Mouse (Mus musculus) heart, postnatal 4 days (tissue): Measurements from ENCODE around the gene Tbc1d14. TPM values are rescaled to one million over a fixed set of nuclear protein-coding genes. Genes with fewer than 3 reads are reported as not detected.
A peak's percentile ranks its signal among the peaks of the same experiment; 100 is the strongest.

Experiments
- DNase-seq: peaks from one replicate; pipeline ENCODE4 v3.0.0; 2021
- total RNA-seq, 2 experiments: library from RNA; stranded (reverse); gene quantifications; 2 replicates each; pipeline ENCODE4 v1.2.3; 2021

Gene Tbc1d14
- total RNA-seq, 2 experiments from 2014 or later: 20.6 to 22.6 TPM

GRCm38 (mm10) chr5:36461231-36461630 lies 131.8 kb downstream of the Tbc1d14 start:
- DNase-seq: no peak

GRCm38 (mm10) chr5:36460712-36461111 lies 132.4 kb downstream of the Tbc1d14 start:
- no peak for DNase-seq

GRCm38 (mm10) chr5:36458926-36459325 lies 134.2 kb downstream of the Tbc1d14 start:
- peak; percentile 59 for DNase-seq

GRCm38 (mm10) chr5:36457706-36458105 lies 135.4 kb downstream of the Tbc1d14 start:
- DNase-seq: no peak

DNA sequence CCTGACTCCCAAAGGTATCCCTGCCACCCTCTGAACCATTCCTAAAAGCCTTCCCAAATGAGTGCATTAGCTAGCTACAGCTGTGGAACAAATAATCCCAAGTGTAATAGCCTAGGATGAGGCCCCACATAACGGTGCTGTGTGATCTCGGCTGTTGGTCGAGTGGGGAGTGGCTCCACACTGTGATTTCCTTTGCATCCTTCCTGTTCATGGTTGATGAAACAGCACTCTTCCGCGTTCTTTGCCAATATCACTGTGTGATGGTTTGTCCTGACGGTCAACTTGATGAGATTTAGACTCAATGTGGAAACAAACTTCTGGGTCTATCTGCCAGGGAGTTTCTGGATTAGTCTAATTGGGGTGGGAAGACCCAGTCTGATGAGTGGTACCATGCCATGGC lies 140.3 kb downstream of the Tbc1d14 start:
- DNase-seq: no peak

DNA sequence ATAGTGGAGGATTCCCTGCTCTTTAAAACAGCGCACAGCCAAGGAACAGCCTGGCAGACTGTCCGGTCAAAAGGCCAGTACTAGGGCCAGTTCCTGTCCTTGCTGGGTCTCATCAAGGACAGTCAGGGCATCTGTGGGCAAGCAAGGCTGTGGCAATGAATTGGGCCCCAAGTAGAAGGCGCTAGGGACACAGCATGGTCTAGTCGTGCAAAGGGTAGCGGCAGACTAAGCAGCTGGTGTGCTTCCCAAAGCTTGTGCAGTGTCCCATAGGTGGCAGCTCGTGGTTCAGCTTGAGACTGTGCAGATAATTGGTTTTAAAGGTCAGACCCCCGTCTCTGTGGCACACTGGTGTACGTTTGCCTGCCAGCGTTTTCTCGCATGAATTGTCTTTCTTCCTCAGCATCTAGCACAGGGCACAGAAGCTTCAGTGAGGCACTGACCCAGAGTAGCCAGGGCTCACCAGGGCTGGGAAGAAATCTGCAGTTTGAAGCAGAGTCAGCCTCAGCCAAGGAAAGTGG lies 141.1 kb downstream of the Tbc1d14 start:
- DNase-seq: no peak

GRCm38 (mm10) chr5:36451119-36451518 lies 142.0 kb downstream of the Tbc1d14 start:
- DNase-seq: peak; percentile 41

GRCm38 (mm10) chr5:36449710-36450358 lies 143.2 kb downstream of the Tbc1d14 start:
- DNase-seq: peak; percentile 46

- DNase-seq: no peak
These were observed 145.2 kb downstream of the Tbc1d14 start for GRCm38 (mm10) chr5:36447872-36448271.

DNA sequence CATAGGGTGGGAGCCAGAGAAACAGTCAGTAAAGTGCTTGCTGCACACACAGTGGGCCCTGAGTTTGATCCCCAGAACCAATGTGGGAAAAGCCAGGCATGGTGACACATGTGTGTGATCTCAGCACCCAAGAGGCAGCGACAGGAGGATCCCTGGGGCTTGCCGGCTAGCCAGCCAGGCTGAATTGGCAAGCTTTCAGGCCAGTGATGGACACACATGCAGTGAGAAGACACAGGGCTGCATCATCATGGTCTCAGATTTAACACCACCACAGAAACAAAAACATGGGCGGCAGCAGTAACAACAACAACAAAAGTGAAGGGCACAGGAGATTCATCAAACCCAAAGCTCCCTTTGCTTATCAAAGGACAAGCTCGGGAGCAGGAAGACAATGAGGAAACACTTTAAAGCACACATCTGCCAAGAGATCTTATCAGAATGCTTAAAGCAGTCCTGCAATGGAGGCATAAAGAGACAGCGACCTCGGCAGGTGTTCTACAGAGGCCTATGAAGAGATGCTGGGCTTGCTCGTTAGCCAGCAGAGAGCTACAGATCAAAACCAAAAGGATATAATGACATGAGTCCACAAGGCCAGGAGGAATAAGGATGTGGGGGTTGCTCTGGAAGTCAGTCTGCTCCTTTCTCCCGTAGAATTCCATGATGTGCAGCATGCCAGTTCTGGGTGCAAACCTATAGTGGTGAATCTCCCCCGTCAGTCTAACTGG lies 146.7 kb downstream of the Tbc1d14 start:
- DNase-seq: no peak

GRCm38 (mm10) chr5:36445028-36445427 lies 148.0 kb downstream of the Tbc1d14 start:
- DNase-seq: no peak

DNA sequence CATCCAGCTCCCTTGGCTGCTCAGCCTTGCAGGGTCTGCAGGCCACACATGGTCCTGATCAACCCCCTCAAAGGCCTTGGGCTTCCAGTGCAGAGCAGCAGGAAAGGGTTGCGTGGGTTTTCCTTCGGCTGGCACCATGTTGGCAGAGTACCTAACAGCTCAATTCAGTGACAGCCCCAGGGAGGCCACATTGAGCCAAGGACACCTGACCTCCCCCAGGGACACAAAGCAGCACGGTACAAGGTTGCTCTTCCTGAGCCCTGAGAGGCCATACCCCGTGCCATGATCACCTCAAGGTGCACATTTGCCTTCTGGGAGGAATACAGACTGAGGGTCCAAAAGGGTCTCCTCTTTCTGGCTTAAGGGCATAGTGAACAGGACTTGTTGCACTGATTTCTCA lies 148.5 kb downstream of the Tbc1d14 start:
- DNase-seq: no peak

GRCm38 (mm10) chr5:36440741-36441140 lies 152.3 kb downstream of the Tbc1d14 start:
- no peak for DNase-seq

Other genes with a start within 250 kb of the Tbc1d14 start
- gene Sorcs2, start 195.1 kb downstream of the Tbc1d14 start, total RNA-seq: 10 to 100 TPM; 18.1 TPM
- 10 to 100 TPM; 58.3 to 61.5 TPM for gene Grpel1, start 128.3 kb downstream of the Tbc1d14 start, total RNA-seq
- 10 to 100 TPM; 18.9 to 21.3 TPM for gene Tada2b, start 109.0 kb downstream of the Tbc1d14 start, total RNA-seq
- under 1 TPM; 0.19 to 0.23 TPM for gene Ccdc96, start 108.7 kb downstream of the Tbc1d14 start, total RNA-seq
- gene D5Ertd579e, start 102.7 kb upstream of the Tbc1d14 start, total RNA-seq: 100 to 1,000 TPM; 101 to 105 TPM
- gene Bloc1s4, start 155.4 kb upstream of the Tbc1d14 start, total RNA-seq: 10 to 100 TPM; 11.6 to 13.7 TPM
- gene Mrfap1, start 203.5 kb upstream of the Tbc1d14 start, total RNA-seq: 100 to 1,000 TPM; 306 to 323 TPM
- gene Man2b2, start 237.4 kb upstream of the Tbc1d14 start, total RNA-seq: 10 to 100 TPM; 19.2 to 19.7 TPM